Mouse (Mus musculus): ENCODE measurements around the gene Tdrd6. TPM values are rescaled to one million over a fixed set of nuclear protein-coding genes. Genes with fewer than 3 reads are reported as not detected.

Gene Tdrd6
- polyA plus RNA-seq (2012; rRNA removed), result 0.01 and 0.06 TPM in 2 replicates

DNA sequence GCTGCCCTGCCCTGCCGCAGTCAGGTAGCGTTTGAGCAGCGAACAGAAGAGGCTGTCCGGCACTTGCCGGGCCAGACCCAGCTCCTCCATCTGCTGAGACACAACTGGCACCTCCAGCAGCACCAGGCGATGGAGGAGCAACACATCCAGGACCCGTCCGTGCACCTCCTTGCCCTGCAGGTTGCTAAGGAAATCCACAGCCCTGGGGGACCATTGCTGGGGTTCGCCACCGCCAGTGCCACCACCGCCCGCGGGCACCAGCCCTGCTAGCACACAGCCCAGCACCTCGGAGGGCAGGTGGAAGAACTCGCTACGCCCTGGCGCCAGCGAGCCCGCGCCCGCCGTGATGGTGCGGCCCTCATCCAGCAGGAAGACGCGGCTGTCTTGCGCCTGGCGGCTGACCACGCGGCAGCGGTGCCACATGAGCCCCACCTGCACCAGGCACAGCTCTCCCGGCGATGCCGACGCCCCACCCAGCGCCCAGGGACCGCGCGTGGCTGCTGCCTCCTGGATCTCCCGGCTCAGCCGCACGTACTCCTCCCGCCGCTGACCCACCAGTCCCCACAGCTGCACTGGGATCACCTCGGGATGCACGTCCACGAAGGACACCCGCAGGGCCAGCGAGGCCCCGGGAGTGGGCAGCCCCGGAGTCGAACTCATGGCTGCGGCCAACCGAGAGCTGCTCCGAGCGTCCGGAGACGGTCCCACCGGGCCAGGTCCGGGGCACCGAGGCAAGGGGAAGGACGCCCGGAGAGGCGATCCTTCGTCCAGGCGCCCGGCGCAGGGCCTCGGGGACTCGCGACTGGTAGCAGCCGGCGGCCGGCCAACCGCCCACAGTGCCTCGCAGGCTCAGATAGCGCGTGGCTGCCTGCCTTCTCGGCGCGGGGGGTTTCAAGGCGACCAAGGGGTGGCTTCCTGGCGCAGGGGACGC lies at the start of gene Tdrd6:
Gene Tdrd6 (minus strand): TSS at position 804 of the 931 bp plus-strand sequence.

GRCm38 (mm10) chr17:43667290-43667843 lies 37.3 kb upstream of the Tdrd6 start, which contains the start of gene Cyp39a1:
Gene Cyp39a1, plus strand, starts transcription at chr17:43667425.

DNA sequence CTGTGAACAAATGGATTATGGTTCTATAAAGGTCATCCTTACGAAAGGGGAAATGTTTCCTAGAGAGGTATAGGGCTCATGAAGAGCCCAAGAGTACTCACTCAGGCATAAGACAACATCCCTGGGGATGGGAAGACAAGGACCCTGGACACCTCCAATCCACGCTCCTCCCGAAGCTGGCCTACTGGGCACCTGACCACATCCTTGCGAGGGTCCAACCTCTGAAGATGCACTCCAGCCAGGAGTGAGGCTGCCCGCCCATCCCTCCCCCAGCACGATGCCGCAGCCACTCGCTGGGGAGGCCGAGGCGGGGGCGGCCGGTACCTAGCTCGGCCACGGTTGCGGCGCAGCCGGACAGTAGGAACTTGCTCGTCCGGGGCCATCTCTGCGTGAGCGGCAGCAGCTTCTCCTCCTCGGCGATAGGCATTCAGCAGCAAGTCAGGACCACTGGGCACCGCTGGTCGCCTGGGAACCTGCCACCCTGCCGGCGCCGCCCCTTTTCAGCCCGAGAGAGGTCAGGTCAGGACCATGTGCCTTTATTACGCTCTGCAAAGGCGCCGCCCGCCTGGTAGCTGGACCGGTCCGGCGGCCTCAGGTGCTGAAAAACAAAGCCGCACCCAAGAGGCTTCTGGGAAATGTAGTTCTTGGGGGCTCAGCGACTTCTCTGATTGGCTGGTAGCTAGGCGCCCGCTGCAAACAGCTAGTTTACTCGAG lies 36.6 kb upstream of the Tdrd6 start, which contains the start of gene Slc25a27:
Gene Slc25a27 (minus strand): TSS at position 639 of the 714 bp plus-strand sequence.

DNA sequence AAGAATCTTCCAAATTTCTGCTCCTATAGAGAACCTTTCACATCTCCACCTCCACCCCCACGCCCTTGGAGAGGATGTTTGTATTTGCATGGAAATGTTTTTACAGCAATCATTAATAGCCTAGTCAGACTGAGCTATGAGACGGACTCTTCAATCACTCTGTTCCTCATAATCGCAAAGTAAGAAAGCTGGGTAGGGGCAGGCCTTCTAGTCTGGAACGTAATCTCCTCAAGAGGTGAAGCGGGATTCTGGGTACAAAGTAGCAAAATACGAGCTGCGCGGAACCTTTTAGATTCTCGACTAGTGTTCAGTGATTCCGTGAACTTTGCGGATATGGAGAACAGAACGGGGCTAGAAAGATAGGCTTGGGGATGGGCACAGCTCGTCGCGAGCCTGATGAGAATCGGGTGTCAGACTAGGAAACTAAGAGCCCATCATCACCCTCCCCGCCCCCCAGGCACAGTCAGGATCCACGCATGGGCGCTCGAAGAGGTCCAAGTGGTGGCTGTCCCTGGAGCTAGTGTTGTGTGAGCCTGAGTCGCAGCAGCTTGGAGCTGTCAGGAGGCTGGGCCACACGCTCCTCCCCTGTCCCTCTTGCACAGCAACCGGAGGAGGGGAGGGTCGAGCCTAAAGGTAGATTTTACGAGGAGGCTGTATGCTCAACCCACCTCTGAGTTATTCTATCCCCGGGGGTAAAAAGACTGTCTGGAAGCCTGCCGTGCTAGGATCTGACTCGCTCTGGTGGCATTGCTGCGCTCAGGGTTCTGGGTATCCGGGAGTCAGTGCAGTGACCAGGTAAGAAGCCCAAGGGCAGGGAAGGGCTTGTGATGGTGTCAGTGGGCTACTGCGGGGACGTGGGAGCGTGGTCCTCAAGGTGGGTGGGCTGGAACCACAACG lies 61.9 kb downstream of the Tdrd6 start, which contains the start of gene Pla2g7:
Gene Pla2g7 (plus strand): TSS at position 107 of the 897 bp plus-strand sequence.

Other genes starting within 250 kb of the Tdrd6 start
- 0.07 and 0.12 TPM in 2 replicates for gene Mep1a, start 127.5 kb downstream of the Tdrd6 start, polyA plus RNA-seq (2012; rRNA removed)
- gene Ankrd66, start 86.7 kb downstream of the Tdrd6 start, polyA plus RNA-seq (2012; rRNA removed), result 0.32 and 0.38 TPM in 2 replicates
- 32.1 and 33.5 TPM in 2 replicates for gene Pla2g7, start 62.2 kb downstream of the Tdrd6 start, polyA plus RNA-seq (2012; rRNA removed)
- gene Slc25a27, start 36.9 kb upstream of the Tdrd6 start, polyA plus RNA-seq (2012; rRNA removed), result 1.6 and 1.7 TPM in 2 replicates
- gene Cyp39a1, start 37.1 kb upstream of the Tdrd6 start, polyA plus RNA-seq (2012; rRNA removed), result 34.4 and 35.6 TPM in 2 replicates
- 1.5 and 1.9 TPM in 2 replicates for gene Rcan2, start 171.1 kb upstream of the Tdrd6 start, polyA plus RNA-seq (2012; rRNA removed)